Mouse (Mus musculus) forebrain, embryonic 11.5 days (tissue): ENCODE measurements around the gene Spem1. TPM values are rescaled to one million over a fixed set of nuclear protein-coding genes. Genes with fewer than 3 reads are reported as not detected.
"Not testable (repeated sequence)": the region's sequence is repeated elsewhere in the genome, so short reads cannot be mapped to it uniquely, and the experiment has no call there.

ENCODE experiments used
- ATAC-seq: fragments of 200-750 bp; cut with Nextera tagmentation; replicated peaks from 2 replicates; pipeline ENCODE4 v1.8.0; 2017; ENCODE audit warnings: moderate TSS enrichment; ENCODE audit not compliant: low FRiP score
- DNase-seq: peaks from one replicate; pipeline ENCODE4 v3.0.0-alpha.2; 2017; ENCODE audit warnings: low spot score
- H3K27ac ChIP-seq: fragments of 300-500 bp; sonication (generic); 2 replicates; pipeline ENCODE4 v1.5.1; 2014; ENCODE audit warnings: low read depth, low read length
- H3K27me3 ChIP-seq: fragments of 300-500 bp; sonication (generic); 2 replicates; pipeline ENCODE4 v1.6.1; 2014; ENCODE audit warnings: mild to moderate bottlenecking, low read length, mixed read lengths; ENCODE audit not compliant: control insufficient read depth, insufficient read depth
- H3K36me3 ChIP-seq: fragments of 300-500 bp; sonication (generic); 2 replicates; pipeline ENCODE4 v1.6.1; 2014; ENCODE audit warnings: mild to moderate bottlenecking, low read length, moderate library complexity, mixed read lengths; ENCODE audit not compliant: control insufficient read depth, insufficient read depth
- H3K4me1 ChIP-seq: fragments of 300-500 bp; sonication (generic); replicated peaks from 2 replicates; pipeline ENCODE4 v1.6.1; 2014; ENCODE audit warnings: low read length, mixed read lengths; ENCODE audit not compliant: control insufficient read depth, insufficient read depth
- H3K4me2 ChIP-seq: fragments of 300-500 bp; sonication (generic); 2 replicates; pipeline ENCODE4 v1.6.1; 2014; ENCODE audit warnings: low read depth, mild to moderate bottlenecking, low read length, moderate library complexity, mixed read lengths; ENCODE audit not compliant: severe bottlenecking
- H3K4me3 ChIP-seq: fragments of 300-500 bp; sonication (generic); 2 replicates; pipeline ENCODE4 v1.5.1; 2014; ENCODE audit warnings: low read depth, low read length
- H3K9ac ChIP-seq: fragments of 300-500 bp; sonication (generic); 2 replicates; pipeline ENCODE4 v1.6.1; 2014; ENCODE audit warnings: low read length
- H3K9me3 ChIP-seq: fragments of 300-500 bp; sonication (generic); 2 replicates; pipeline ENCODE4 v1.6.1; 2016; ENCODE audit warnings: low read length, mixed read lengths; ENCODE audit not compliant: control insufficient read depth
- WGBS: fragments of 180-500 bp; shearing (Covaris S2); extraction: QIAGEN DNeasy Blood & Tissue Kit; methylation state at CpG from one replicate; pipeline ENCODE4 v1.1.7; 2014; 5-methylcytosine and 5-hydroxymethylcytosine counted together
- polyA plus RNA-seq: library from polyadenylated mRNA; unstranded; fragments of >200 nt; fragmentation: Nextera tagmentation; extraction: Ambion mirVana; gene quantifications from 2 replicates; pipeline ENCODE4 v1.2.1, GENCODE M21; 2014

Spem1 gene
- polyA plus RNA-seq, result 0.53 TPM in 1 of 2 replicates, not detected in the other

GRCm38 (mm10) chr11:69822080-69822479, at the start of gene Spem1:
Spem1 (minus strand) TSS chr11:69822180.
- peaks cover 13% of the 10 kb centered on the region for H3K36me3 ChIP-seq
- WGBS, result 87% methylated on average over 3 of the region's 3 CpGs
- no peak within 1 kb of the TSS for H3K4me3 ChIP-seq
- H3K4me2 ChIP-seq, result no peak within 1 kb of the TSS
- 0 out of 2 replicates have a peak, but pooled peaks cover 2% of the 10 kb centered on the region for H3K9me3 ChIP-seq
- H3K9ac ChIP-seq, result no peak within 1 kb of the TSS
- DNase-seq (no peak), ATAC-seq (no peak)
- no peaks in the 10 kb centered on the region for H3K27me3 ChIP-seq
- H3K27ac ChIP-seq, result no peak within 1 kb of the TSS
- H3K4me1 ChIP-seq, result no peaks in the 10 kb centered on the region

- Histone ChIP-seq H3K36me3 (no peaks in the 10 kb centered on the region), H3K27me3 (no peaks in the 10 kb centered on the region), H3K27ac (no peak overlapping the region), H3K4me1 (no peaks in the 10 kb centered on the region), H3K9ac (no peak overlapping the region), H3K4me3 (no peak overlapping the region), H3K4me2 (no peak overlapping the region), H3K9me3 (no peaks in the 10 kb centered on the region)
- 90% methylated on average over 2 of the region's 2 CpGs for WGBS
- DNase-seq, result no peak
- ATAC-seq, result no peak
Measured at GRCm38 (mm10) chr11:69870289-69871069, 48.5 kb upstream of the Spem1 start.

DNA sequence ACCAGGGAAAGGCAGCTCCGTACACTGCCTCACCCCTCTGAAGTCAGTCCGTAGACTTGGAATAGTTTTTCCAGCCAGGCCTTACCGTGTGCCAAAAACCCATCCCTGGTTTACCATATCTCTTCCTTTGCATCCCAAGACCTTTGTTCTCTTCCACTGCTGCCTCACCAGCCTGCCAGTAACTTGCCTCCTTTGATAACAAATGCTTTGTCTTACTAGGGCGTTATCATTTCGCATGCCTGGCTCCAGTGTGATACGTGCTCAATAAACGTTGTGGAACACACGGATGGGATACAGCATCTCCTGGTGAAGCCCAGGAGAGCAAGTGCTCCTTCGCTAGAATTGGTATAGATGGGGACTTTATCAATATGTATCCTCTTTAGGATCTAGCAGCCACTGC, 45.4 kb upstream of the Spem1 start:
- Histone ChIP-seq H3K4me2 (no peak overlapping the region), H3K9ac (no peak overlapping the region), H3K9me3 (no peaks in the 10 kb centered on the region), H3K36me3 (no peaks in the 10 kb centered on the region), H3K4me3 (no peak overlapping the region), H3K4me1 (no peaks in the 10 kb centered on the region), H3K27me3 (no peaks in the 10 kb centered on the region), H3K27ac (no peak overlapping the region)
- DNase-seq (no peak), ATAC-seq (no peak)
- WGBS, result 76% methylated on average over 9 of the region's 9 CpGs

DNA sequence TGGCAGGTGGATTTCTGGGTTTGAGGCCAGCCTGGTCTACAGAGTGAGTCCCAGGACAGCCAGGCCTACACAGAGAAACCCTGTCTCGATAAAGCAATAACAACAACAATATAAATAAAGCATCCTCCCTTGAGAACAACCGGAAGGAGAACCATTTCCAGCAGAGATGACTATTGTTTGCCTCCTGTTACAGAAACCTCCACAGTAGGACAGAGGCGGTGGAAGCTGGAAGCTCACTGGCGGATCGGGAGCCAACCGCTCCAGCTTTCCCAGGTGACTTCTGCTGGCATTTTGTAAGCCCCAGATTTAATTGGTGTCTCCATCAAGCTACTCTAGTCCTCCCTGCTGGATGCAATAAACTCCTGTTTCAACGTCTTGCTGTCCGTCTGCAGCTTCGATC, 43.6 kb upstream of the Spem1 start:
- Histone ChIP-seq H3K4me3 (no peak overlapping the region), H3K27ac (no peak overlapping the region), H3K27me3 (no peaks in the 10 kb centered on the region), H3K36me3 (no peaks in the 10 kb centered on the region), H3K9me3 (no peaks in the 10 kb centered on the region), H3K4me2 (no peak overlapping the region), H3K4me1 (no peaks in the 10 kb centered on the region), H3K9ac (no peak overlapping the region)
- DNase-seq (no peak), ATAC-seq (no peak)
- 88% methylated on average over 9 of the region's 9 CpGs for WGBS

DNA sequence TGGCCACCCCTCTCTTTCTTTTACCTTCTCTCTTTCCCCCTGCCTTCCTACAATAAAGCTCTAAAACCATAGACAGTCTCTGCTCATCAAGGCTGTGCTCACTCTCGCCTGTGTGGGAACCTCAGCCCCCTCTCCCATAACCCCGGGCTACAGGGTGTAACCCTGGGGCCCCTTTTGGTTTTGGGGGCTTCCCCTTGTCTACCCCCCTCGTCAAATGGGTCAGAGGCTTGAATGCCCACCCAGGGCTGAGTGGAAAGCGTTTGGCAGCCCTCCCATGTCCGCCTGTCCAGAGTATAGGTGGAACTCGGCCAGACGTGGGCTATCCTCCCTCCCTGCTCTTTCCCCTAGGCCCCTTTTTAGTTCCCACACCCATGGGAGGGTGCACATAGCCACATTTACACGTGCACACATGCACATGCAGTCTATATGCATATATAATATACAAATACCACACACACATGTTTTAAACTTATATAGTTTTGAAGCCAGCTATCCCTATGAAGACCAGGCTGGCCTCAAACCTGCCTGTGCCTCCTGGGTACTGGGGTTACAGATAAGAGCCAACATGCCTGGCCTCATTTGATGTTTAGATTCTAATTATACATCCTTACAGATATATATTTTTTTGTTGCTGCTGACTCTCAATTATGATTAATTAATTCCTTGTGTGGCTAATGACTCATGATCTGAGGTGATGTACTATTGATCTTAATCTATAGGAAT, 42.3 kb upstream of the Spem1 start:
- H3K4me2 ChIP-seq, result no peak overlapping the region
- ATAC-seq, result no peak
- no peaks in the 10 kb centered on the region; the same call in 1 of the 2 replicates for H3K27me3 ChIP-seq
- H3K4me1 ChIP-seq, result no peaks in the 10 kb centered on the region
- no peak overlapping the region for H3K27ac ChIP-seq
- H3K4me3 ChIP-seq, result no peak overlapping the region
- no peak overlapping the region for H3K9ac ChIP-seq
- H3K9me3 ChIP-seq, result no peaks in the 10 kb centered on the region
- 66% methylated on average over 8 of the region's 8 CpGs for WGBS
- H3K36me3 ChIP-seq, result no peaks in the 10 kb centered on the region
- DNase-seq, result no peak

DNA sequence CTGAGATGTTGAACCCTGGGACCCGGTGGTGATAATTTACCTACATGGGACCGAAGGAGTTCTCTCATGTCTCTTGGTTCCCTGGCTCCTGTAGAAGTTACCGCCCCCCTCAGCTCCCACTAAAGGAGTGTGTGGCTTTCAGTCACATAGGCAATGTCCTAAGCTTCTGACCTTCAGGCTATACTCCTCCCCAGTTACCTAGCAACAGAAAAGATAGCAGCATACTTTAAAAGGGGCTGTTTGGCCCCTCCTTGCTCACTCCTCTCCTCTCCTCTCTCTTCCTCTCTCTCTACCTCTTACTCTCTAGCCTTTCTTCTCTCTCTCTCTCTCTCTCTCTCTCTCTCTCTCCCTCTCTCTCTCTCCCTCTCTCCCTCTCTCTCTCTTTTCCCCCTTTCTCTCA, 41.7 kb upstream of the Spem1 start:
- H3K27ac ChIP-seq, H3K36me3 ChIP-seq, H3K4me3 ChIP-seq, H3K9me3 ChIP-seq, H3K4me2 ChIP-seq, H3K27me3 ChIP-seq, ATAC-seq, H3K4me1 ChIP-seq, H3K9ac ChIP-seq, DNase-seq: not testable (repeated sequence)
- WGBS, result 77% methylated on average over 3 of the region's 3 CpGs

GRCm38 (mm10) chr11:69858113-69858998, 36.4 kb upstream of the Spem1 start, which contains the start of gene Tnk1:
Tnk1 (minus strand) TSS chr11:69858730.
- Histone ChIP-seq H3K4me2 (no peak within 1 kb of the TSS), H3K4me1 (no peaks in the 10 kb centered on the region), H3K27me3 (peaks cover 9% of the 10 kb centered on the region; the same call in 1 of the 2 replicates), H3K27ac (no peak within 1 kb of the TSS), H3K9me3 (no peaks in the 10 kb centered on the region), H3K9ac (no peak within 1 kb of the TSS), H3K36me3 (no peaks in the 10 kb centered on the region), H3K4me3 (no peak within 1 kb of the TSS)
- ATAC-seq (no peak), DNase-seq (no peak)
- 19% methylated on average over 30 of the region's 30 CpGs for WGBS

- DNase-seq (peak; percentile 84), ATAC-seq (peak; percentile 58; the same call in 1 of the 2 replicates)
- H3K9ac ChIP-seq, result no peak overlapping the region
- H3K4me3 ChIP-seq, result no peak overlapping the region
- no peak overlapping the region for H3K4me2 ChIP-seq
- peaks cover 3% of the 10 kb centered on the region; the same call in 1 of the 2 replicates for H3K36me3 ChIP-seq
- no peaks in the 10 kb centered on the region for H3K4me1 ChIP-seq
- no peaks in the 10 kb centered on the region for H3K9me3 ChIP-seq
- no peak overlapping the region for H3K27ac ChIP-seq
- 19% methylated on average over 16 of the region's 16 CpGs for WGBS
- H3K27me3 ChIP-seq, result peaks cover 9% of the 10 kb centered on the region; the same call in 1 of the 2 replicates
Measured at GRCm38 (mm10) chr11:69855347-69855746, 33.4 kb upstream of the Spem1 start.
